Mouse (Mus musculus) liver, adult 2 months (tissue): ENCODE data around the gene Iqcc.

Experiments
- CTCF ChIP-seq: fragments of 200-500 bp; IDR thresholded peaks from 2 replicates; pipeline ENCODE4 v1.5.1; 2011; ENCODE audit warnings: low read depth, low read length, control low read depth
- POLR2A ChIP-seq: fragments of 200-500 bp; IDR thresholded peaks from 2 replicates; pipeline ENCODE4 v1.6.1; 2011; ENCODE audit warnings: low read length, control low read depth; ENCODE audit not compliant: insufficient read depth; ENCODE audit errors: extremely low read depth

- TF ChIP-seq CTCF (peak; percentile 85), POLR2A (no peak)
Observed at GRCm38 (mm10) chr4:129576863-129577491, 41.9 kb downstream of the Iqcc start.
